Mouse (Mus musculus): ENCODE measurements around the gene CK137956. TPM values are rescaled to one million over a fixed set of nuclear protein-coding genes. Genes with fewer than 3 reads are reported as not detected.

Gene CK137956
- polyA plus RNA-seq, 1 experiment from 2014 or later = 0.94 TPM

- Histone ChIP-seq H3K4me2 (replicated peaks; ENCODE audit: low read depth, low read length) (no peak overlapping the region), H3K9ac (ENCODE audit: low read depth, low read length) (no peak overlapping the region), H3K36me3 (ENCODE audit: control insufficient read depth, insufficient read depth, low read length) (no peaks in the 10 kb centered on the region), H3K4me3 (ENCODE audit: low read depth, low read length) (no peak overlapping the region), H3K27ac (ENCODE audit: low read depth, low read length) (no peak overlapping the region), H3K4me1 (replicated peaks; ENCODE audit: control insufficient read depth, insufficient read depth, low read length) (no peaks in the 10 kb centered on the region), H3K9me3 (ENCODE audit: control insufficient read depth, low read length) (peaks cover 3% of the 10 kb centered on the region; the same call in 1 of the 2 replicates), H3K27me3 (ENCODE audit: control insufficient read depth, insufficient read depth, low read length) (no peaks in the 10 kb centered on the region)
- no peak for DNase-seq (ENCODE audit: low spot score)
- ATAC-seq (ENCODE audit: low FRiP score) = no peak
- WGBS = 91% methylated on average over 7 of the region's 7 CpGs
Measured at GRCm38 (mm10) chr4:127889071-127889470, 81.7 kb downstream of the CK137956 start.

- Histone ChIP-seq H3K4me1 (replicated peaks; ENCODE audit: control insufficient read depth, insufficient read depth, low read length) (no peaks in the 10 kb centered on the region), H3K4me3 (ENCODE audit: low read depth, low read length) (no peak overlapping the region), H3K9me3 (ENCODE audit: control insufficient read depth, low read length) (no peaks in the 10 kb centered on the region), H3K4me2 (replicated peaks; ENCODE audit: low read depth, low read length) (no peak overlapping the region), H3K27ac (ENCODE audit: low read depth, low read length) (no peak overlapping the region), H3K9ac (ENCODE audit: low read depth, low read length) (no peak overlapping the region), H3K36me3 (ENCODE audit: control insufficient read depth, insufficient read depth, low read length) (no peaks in the 10 kb centered on the region), H3K27me3 (ENCODE audit: control insufficient read depth, insufficient read depth, low read length) (no peaks in the 10 kb centered on the region)
- DNase-seq (ENCODE audit: low spot score) (no peak), ATAC-seq (ENCODE audit: low FRiP score) (no peak)
- 96% methylated on average over 8 of the region's 8 CpGs for WGBS
Measured at GRCm38 (mm10) chr4:127878966-127879365, 91.8 kb downstream of the CK137956 start.

Other genes starting within 250 kb of the CK137956 start
- 1.3 and 1.9 TPM in 2 replicates for gene Csmd2, start 16.9 kb upstream of the CK137956 start, polyA plus RNA-seq (2014; fragmentation: Nextera tagmentation; extraction: Ambion mirVana)